Mouse (Mus musculus): ENCODE data around the gene Chpf2. TPM values are rescaled to one million over a fixed set of nuclear protein-coding genes. Genes with fewer than 3 reads are reported as not detected.

Gene Chpf2
- total and polyA plus RNA-seq, 3 experiments, result 7.3 to 19.9 (median 15.8) TPM

DNA sequence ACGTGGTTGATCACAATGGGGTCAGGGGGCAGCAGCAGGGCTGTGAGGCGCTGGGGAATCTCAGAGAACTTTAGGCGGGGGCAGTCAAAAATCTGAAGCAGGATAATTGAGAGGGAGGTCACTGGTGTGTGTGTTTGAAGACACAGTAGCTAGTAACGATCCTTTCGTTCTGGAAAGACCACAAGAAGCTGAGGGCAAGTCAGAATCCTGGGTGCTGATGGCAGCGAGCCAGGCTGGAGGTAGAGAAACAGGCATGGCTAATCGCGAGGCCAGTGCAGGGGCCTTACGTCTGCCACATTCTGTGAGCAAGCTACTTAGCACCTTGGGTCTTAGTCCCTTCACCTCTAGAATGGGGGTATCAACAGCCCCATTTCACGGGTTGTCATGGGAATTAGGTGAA, 7.4 kb downstream of the Chpf2 start:
- TF ChIP-seq GATA1 (IDR thresholded peaks at IDR 0.05; ENCODE audit: borderline replicate concordance, low read length), result no peak
- no peak for TF ChIP-seq POLR2AphosphoS5 (IDR thresholded peaks at IDR 0.05; ENCODE audit: insufficient replicate concordance, low read depth, low read length)
- Histone ChIP-seq H3K27me3 (ENCODE audit: insufficient read depth, low read length) (peaks cover 17% of the 10 kb centered on the region), H3K36me3 (replicated peaks) (peaks cover 68% of the 10 kb centered on the region), H3K4me3 (ENCODE audit: low read depth, low read length) (no peak overlapping the region), H3K9me3 (replicated peaks) (no peaks in the 10 kb centered on the region), H3K4me1 (ENCODE audit: insufficient read depth, low read depth, low read length) (peaks cover 20% of the 10 kb centered on the region)
- no peak for ATAC-seq (ENCODE audit: extremely low read depth, insufficient number of reproducible peaks, low FRiP score, poor library complexity, severe bottlenecking)
- no peak for DNase-seq (ENCODE audit: low spot score)

GRCm38 (mm10) chr5:24594346-24594745, 7.8 kb downstream of the Chpf2 start:
- Histone ChIP-seq H3K4me1 (ENCODE audit: insufficient read depth, low read depth, low read length) (peaks cover 18% of the 10 kb centered on the region), H3K27me3 (ENCODE audit: insufficient read depth, low read length) (peaks cover 21% of the 10 kb centered on the region), H3K36me3 (replicated peaks) (peaks cover 63% of the 10 kb centered on the region), H3K9me3 (replicated peaks) (no peaks in the 10 kb centered on the region), H3K4me3 (ENCODE audit: low read depth, low read length) (no peak overlapping the region)
- DNase-seq (ENCODE audit: low spot score) (no peak), ATAC-seq (ENCODE audit: extremely low read depth, insufficient number of reproducible peaks, low FRiP score, poor library complexity, severe bottlenecking) (no peak)
- TF ChIP-seq POLR2AphosphoS5 (IDR thresholded peaks at IDR 0.05; ENCODE audit: insufficient replicate concordance, low read depth, low read length) (no peak), GATA1 (IDR thresholded peaks at IDR 0.05; ENCODE audit: borderline replicate concordance, low read length) (no peak), CTCF (IDR thresholded peaks at IDR 0.05; ENCODE audit: low read depth, low read length) (no peak), TAL1 (conservative IDR thresholded peaks at IDR 0.05; ENCODE audit: low read depth, low read length) (no peak)

- peaks cover 54% of the 10 kb centered on the region for H3K36me3 ChIP-seq (replicated peaks)
- DNase-seq (ENCODE audit: low spot score), result no peak
- H3K9me3 ChIP-seq (replicated peaks), result no peaks in the 10 kb centered on the region
- peaks cover 17% of the 10 kb centered on the region for H3K4me1 ChIP-seq (ENCODE audit: insufficient read depth, low read depth, low read length)
- TF ChIP-seq GATA1 (IDR thresholded peaks at IDR 0.05; ENCODE audit: borderline replicate concordance, low read length), result no peak
- TF ChIP-seq TAL1 (conservative IDR thresholded peaks at IDR 0.05; ENCODE audit: low read depth, low read length), result no peak
- no peak for TF ChIP-seq POLR2AphosphoS5 (IDR thresholded peaks at IDR 0.05; ENCODE audit: insufficient replicate concordance, low read depth, low read length)
- TF ChIP-seq CTCF (IDR thresholded peaks at IDR 0.05; ENCODE audit: low read depth, low read length), result no peak
- TF ChIP-seq GATA2 (IDR thresholded peaks at IDR 0.05; ENCODE audit: borderline replicate concordance, low read depth, low read length), result no peak
- peaks cover 29% of the 10 kb centered on the region for H3K27me3 ChIP-seq (ENCODE audit: insufficient read depth, low read length)
- no peak for ATAC-seq (ENCODE audit: extremely low read depth, insufficient number of reproducible peaks, low FRiP score, poor library complexity, severe bottlenecking)
- H3K4me3 ChIP-seq (ENCODE audit: low read depth, low read length), result no peak overlapping the region
These were observed 8.7 kb downstream of the Chpf2 start for GRCm38 (mm10) chr5:24595261-24595660.

DNA sequence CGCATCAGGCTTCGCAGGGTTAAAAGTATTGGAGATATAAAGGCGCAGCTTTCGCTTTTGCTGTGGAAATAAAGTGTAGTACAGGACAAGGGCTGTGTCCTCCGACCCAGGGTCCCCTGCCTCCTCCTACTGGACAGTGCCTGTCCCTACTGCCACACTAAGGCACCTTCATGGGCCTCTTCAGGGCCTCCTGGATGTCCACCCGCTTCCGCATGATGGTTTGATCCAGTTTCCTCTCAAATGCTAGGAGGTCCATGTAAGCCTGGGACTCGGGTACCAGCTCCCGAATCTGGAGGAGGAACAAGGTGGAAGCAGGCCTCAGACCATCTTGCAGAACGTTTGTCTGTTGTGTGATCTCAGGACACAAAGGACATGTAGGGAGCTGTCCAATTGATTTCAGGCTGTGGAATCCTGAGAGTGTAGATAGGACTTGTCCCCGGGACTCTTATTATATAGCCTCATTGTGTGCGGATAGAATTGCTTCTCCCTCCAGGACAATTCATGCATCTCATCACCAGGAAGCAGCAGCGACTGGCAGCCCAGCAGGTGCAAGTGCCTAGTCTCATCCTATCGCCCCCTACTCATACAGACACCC, 9.3 kb downstream of the Chpf2 start:
- TF ChIP-seq GATA1 (IDR thresholded peaks at IDR 0.05; ENCODE audit: borderline replicate concordance, low read length), result no peak
- no peak for TF ChIP-seq TAL1 (conservative IDR thresholded peaks at IDR 0.05; ENCODE audit: low read depth, low read length)
- TF ChIP-seq POLR2AphosphoS5 (IDR thresholded peaks at IDR 0.05; ENCODE audit: insufficient replicate concordance, low read depth, low read length), result no peak
- no peak for TF ChIP-seq GATA2 (IDR thresholded peaks at IDR 0.05; ENCODE audit: borderline replicate concordance, low read depth, low read length)
- TF ChIP-seq CTCF (IDR thresholded peaks at IDR 0.05; ENCODE audit: low read depth, low read length), result no peak
- H3K36me3 ChIP-seq (replicated peaks), result peaks cover 48% of the 10 kb centered on the region
- peaks cover 17% of the 10 kb centered on the region for H3K4me1 ChIP-seq (ENCODE audit: insufficient read depth, low read depth, low read length)
- peaks cover 32% of the 10 kb centered on the region for H3K27me3 ChIP-seq (ENCODE audit: insufficient read depth, low read length)
- ATAC-seq (ENCODE audit: extremely low read depth, insufficient number of reproducible peaks, low FRiP score, poor library complexity, severe bottlenecking) (no peak), DNase-seq (ENCODE audit: low spot score) (no peak)
- H3K4me3 ChIP-seq (ENCODE audit: low read depth, low read length), result no peak overlapping the region
- no peaks in the 10 kb centered on the region for H3K9me3 ChIP-seq (replicated peaks)

- TF ChIP-seq GATA1 (IDR thresholded peaks at IDR 0.05; ENCODE audit: borderline replicate concordance, low read length), result no peak
- TF ChIP-seq POLR2AphosphoS5 (IDR thresholded peaks at IDR 0.05; ENCODE audit: insufficient replicate concordance, low read depth, low read length), result no peak
- TF ChIP-seq TAL1 (conservative IDR thresholded peaks at IDR 0.05; ENCODE audit: low read depth, low read length), result no peak
- TF ChIP-seq CTCF (IDR thresholded peaks at IDR 0.05; ENCODE audit: low read depth, low read length), result no peak
- TF ChIP-seq GATA2 (IDR thresholded peaks at IDR 0.05; ENCODE audit: borderline replicate concordance, low read depth, low read length), result no peak
- H3K36me3 ChIP-seq (replicated peaks), result peaks cover 40% of the 10 kb centered on the region
- peaks cover 40% of the 10 kb centered on the region for H3K27me3 ChIP-seq (ENCODE audit: insufficient read depth, low read length)
- peaks cover 17% of the 10 kb centered on the region for H3K4me1 ChIP-seq (ENCODE audit: insufficient read depth, low read depth, low read length)
- DNase-seq (ENCODE audit: low spot score), result no peak
- ATAC-seq (ENCODE audit: extremely low read depth, insufficient number of reproducible peaks, low FRiP score, poor library complexity, severe bottlenecking), result no peak
- H3K4me3 ChIP-seq (ENCODE audit: low read depth, low read length), result no peak overlapping the region
- no peaks in the 10 kb centered on the region for H3K9me3 ChIP-seq (replicated peaks)
These were observed 10.1 kb downstream of the Chpf2 start for GRCm38 (mm10) chr5:24596519-24597171.

DNA sequence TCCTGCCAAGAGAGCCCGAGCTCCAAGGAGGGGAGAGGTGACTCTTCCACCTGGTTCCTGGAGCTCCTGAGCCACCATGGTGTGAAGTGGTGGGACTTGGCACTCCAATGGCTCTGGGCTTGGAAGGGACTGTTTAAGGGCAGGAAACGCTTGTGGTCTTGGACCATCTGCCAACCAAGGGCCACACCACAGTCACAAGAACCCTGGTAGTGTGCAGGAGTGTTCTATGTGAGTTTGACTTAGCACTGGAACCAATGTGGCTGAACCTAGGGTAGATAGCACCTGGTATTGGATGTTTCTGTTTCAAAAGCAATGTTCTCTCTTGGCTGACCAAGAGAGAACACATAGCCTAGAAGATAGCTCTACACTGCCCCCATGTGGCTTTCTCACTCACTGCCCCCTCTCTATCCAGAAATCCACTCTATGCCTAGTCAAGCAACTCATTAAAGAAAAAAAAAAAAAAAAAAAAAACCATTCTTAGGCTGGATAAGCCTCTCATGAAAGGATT, 10.7 kb downstream of the Chpf2 start:
- Histone ChIP-seq H3K4me3 (ENCODE audit: low read depth, low read length) (no peak overlapping the region), H3K9me3 (replicated peaks) (no peaks in the 10 kb centered on the region), H3K27me3 (ENCODE audit: insufficient read depth, low read length) (peaks cover 44% of the 10 kb centered on the region), H3K4me1 (ENCODE audit: insufficient read depth, low read depth, low read length) (peaks cover 17% of the 10 kb centered on the region), H3K36me3 (replicated peaks) (peaks cover 34% of the 10 kb centered on the region)
- ATAC-seq (ENCODE audit: extremely low read depth, insufficient number of reproducible peaks, low FRiP score, poor library complexity, severe bottlenecking) (peak; percentile 62; the same call in 1 of the 2 replicates), DNase-seq (ENCODE audit: low spot score) (peak; percentile 68)
- TF ChIP-seq TAL1 (conservative IDR thresholded peaks at IDR 0.05; ENCODE audit: low read depth, low read length) (no peak), GATA1 (IDR thresholded peaks at IDR 0.05; ENCODE audit: borderline replicate concordance, low read length) (no peak), POLR2AphosphoS5 (IDR thresholded peaks at IDR 0.05; ENCODE audit: insufficient replicate concordance, low read depth, low read length) (no peak), GATA2 (IDR thresholded peaks at IDR 0.05; ENCODE audit: borderline replicate concordance, low read depth, low read length) (no peak), CTCF (IDR thresholded peaks at IDR 0.05; ENCODE audit: low read depth, low read length) (peak; percentile 41)

Data from G1E (cell line).